Mouse (Mus musculus) adrenal gland, adult 2 months (tissue): Measurements from ENCODE around the gene Lrp2. TPM values are rescaled to one million over a fixed set of nuclear protein-coding genes. Genes with fewer than 3 reads are reported as not detected.
"Not testable (repeated sequence)": the region's sequence is repeated elsewhere in the genome, so short reads cannot be mapped to it uniquely, and the experiment has no call there.

Experiments used
- DNase-seq: peaks from one replicate; pipeline ENCODE4 v3.0.0; 2021
- polyA plus RNA-seq: library from polyadenylated mRNA; depleted of rRNA; stranded (reverse); fragments of >200 nt; gene quantifications from 2 replicates; pipeline ENCODE4 v1.2.3, GENCODE M21; 2012
- total RNA-seq, 2 experiments: library from RNA; stranded (reverse); gene quantifications; 2 replicates each; pipeline ENCODE4 v1.2.3; 2021

Lrp2 gene
- total and polyA plus RNA-seq, 3 experiments = 0.04 to 0.73 (median 0.52) TPM

GRCm38 (mm10) chr2:69582861-69583260, 3.0 kb downstream of the Lrp2 start:
- no peak for DNase-seq

- DNase-seq = not testable (repeated sequence)
Observed at GRCm38 (mm10) chr2:69582068-69582467, 3.8 kb downstream of the Lrp2 start.

DNA sequence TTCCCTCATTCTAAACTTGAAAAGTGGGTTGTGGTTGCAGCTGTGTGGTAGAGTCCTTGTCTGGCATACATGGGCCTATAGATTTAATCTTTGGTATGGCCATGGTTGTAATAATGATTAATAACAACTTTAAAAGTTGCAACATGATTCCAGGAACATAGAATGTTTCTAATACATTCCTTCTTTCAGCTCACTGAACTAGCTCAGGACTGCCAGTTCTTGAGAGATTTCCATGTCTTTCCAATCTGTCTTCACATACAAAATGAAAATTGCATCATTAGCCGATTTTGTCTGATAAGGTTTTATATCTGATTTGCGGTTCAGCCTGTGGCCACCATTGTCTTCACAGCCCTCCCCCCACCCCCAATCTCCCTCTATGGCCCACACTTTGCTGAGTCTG, 5.8 kb downstream of the Lrp2 start:
- DNase-seq = no peak

DNA sequence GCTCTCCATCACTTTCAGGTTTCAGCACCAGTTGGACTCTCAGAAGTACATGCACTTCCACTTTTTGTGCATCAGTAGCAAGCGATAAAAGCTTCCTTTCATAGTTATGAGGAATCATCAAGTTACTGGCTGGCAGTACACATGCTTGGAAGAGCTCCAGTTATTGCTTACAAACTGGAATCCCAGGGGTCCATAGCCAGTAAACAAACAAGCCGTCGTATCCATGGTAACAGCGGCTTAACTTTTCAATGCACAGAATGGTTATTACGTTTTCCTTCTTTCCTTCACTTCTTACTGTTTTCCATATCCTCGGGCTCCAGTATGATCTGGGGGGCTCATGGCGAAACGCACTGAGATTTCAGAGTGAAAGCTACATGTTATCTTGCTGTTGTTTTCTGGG, 7.7 kb downstream of the Lrp2 start:
- DNase-seq = no peak

- no peak for DNase-seq
Observed at GRCm38 (mm10) chr2:69576531-69576930, 9.3 kb downstream of the Lrp2 start.

DNA sequence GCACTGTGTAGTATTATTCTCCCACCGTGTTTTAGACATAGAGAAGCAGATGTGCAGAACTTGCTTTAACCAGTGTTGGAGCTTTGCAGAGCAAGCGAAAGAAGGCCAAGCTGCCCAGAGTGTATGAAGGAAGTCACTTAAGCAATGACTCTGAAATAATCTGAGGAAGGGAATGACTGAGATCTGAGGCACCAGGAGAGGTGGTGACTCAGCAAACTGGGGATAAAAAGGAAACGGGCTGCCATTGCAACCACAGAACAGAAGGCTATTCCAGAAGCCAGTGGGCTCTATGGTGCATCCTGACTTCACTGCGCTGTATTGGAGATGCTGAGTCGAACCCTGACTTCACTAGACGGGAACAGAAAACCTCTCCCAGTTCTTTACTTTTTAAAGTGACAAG, 10.9 kb downstream of the Lrp2 start:
- DNase-seq = no peak

DNA sequence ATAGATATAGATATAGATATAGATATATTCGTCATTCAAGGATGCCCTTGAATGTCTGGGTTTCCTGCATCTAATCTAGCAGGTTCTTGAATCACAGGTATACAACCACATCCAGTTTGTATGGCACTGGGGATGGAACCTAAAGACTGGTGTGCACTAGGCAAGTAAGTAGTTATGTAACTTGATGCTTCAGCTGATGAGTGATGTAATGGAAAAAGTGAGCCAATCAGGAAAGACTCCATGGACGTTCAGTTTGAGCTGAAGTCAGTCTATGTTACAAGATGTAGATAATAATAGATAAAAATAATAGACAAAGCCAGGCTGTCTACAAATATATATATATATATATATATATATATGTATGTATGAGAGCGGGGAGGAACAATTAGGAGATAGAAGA, 11.6 kb downstream of the Lrp2 start:
- DNase-seq = no peak

GRCm38 (mm10) chr2:69573733-69574054, 12.2 kb downstream of the Lrp2 start:
- DNase-seq = no peak

DNA sequence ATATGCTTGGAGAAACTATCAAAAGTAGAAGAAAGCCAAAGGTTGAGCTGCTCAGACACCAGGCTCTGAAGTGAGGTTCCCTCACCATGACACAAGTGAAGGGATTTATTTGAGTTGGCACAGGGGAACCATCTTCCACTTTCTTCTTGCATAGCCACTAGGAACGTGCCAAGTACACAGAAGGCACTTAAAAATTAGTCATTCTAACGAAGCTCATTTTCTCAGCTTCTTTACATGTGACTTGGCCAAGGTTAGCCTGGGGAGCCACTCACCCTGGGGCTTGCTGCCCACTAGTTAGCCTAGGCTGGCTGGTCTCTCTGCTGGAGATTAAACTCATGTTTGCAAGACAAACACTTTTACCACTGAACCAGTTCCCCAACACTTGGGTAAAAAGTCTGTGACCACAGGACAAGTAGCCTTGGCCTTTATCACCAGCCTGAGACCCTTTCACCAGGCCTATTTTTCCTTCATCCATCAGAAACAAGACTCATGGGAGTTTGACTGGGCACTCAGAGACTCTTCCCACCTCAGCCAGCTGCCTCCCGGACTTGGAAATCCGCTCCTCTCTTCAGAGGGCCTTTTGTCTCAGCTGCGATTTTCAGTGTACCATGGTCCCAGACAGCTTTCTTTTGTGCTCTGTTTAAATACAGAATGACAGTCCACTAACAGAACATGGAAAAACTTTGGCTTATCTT, 12.7 kb downstream of the Lrp2 start:
- no peak for DNase-seq

DNA sequence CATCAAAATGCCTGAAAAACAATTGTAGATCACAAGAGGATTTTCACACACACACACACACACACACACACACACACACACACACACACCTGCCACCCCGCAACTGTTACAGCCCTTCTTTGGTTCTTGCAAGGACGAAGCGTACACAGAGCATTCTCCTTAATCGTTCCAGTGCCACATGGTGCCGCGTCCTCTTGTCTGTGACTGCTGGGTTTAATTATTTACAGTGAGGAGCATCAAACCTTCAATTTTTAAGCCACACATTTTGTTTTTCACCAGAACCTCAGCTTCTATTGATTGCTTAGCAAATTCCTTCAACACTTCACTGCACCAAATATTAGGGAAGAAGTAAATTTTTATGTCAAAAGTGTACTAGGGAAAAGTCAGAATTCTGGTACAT, 15.3 kb downstream of the Lrp2 start:
- no peak for DNase-seq

DNA sequence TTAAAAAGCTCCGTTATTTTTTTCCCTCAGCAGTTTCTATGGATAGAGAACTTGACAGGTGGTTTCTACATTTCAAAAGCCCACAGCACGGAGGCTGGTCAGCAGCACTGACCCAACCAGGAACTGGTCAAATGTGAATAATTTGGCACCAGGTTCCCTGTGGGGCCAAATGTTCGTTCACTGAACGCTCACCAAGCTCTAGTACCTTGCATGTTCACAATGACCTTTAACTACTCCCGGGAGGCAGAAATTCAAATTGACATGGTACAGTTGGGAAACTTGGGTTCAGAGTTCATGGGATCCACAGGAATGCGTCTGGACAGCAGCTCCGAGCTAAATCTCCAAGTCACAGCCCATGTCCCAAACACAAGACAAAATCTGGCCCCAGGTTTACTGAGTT, 19.6 kb downstream of the Lrp2 start:
- no peak for DNase-seq

DNA sequence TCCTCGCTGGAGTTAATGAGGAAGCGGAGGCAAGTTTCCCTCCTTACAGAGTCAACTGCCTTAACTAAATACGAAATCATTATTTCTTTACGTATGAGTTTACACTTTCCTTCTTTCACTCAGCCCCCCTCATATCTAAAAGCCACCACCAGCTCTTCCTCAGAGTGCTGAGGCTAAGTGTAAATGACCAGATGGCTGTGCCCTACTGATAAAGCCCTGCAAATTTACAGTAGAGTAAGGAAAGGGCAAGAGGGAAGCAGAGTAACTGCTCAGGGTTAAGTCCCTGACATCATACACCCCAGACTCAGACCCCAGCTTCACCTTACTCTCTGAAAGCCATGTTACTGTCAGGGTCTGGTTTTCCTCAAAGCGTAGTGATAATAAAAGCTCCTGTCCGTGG, 22.4 kb downstream of the Lrp2 start:
- no peak for DNase-seq

GRCm38 (mm10) chr2:69562761-69563160, 23.1 kb downstream of the Lrp2 start:
- no peak for DNase-seq

- no peak for DNase-seq
Observed at GRCm38 (mm10) chr2:69560221-69560620, 25.6 kb downstream of the Lrp2 start.

DNA sequence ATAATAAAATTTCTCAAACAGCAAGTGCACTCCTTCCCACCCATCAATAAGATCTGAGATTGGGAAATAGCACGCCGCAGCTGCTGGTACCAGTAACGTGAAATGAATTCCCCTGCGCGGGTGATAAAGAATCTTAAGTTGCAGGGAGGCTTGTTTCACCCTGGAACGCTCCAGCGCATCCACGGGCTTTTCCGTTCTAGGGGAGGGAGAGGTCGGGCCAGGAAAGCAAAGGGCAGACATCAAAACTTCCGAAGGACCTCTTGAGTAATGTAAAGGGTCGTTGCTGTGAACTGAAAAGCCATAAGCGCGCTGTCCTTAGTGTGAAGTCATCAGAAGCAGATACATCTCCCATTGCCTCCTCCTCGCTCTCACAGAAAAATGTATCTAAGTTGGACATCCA, 26.5 kb downstream of the Lrp2 start:
- DNase-seq = no peak

DNA sequence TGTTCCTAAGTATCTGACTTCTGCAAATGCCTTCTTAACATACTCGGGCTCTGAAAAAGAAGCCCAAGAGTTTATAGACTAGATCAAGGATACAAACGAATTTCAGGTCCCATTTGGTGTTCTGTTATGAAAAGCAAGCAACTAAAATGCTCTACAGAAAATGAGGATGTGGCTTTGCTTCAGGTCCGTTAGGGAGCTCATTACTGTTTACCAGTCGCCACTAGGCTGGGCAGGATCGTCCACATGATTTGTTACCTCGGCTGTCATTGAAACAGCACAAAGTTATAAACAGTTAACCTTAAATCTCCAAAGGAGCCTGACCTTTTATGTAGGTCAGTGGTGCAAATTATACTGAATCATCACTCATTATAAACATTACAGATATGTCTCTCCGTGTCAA, 29.2 kb downstream of the Lrp2 start:
- no peak for DNase-seq

DNA sequence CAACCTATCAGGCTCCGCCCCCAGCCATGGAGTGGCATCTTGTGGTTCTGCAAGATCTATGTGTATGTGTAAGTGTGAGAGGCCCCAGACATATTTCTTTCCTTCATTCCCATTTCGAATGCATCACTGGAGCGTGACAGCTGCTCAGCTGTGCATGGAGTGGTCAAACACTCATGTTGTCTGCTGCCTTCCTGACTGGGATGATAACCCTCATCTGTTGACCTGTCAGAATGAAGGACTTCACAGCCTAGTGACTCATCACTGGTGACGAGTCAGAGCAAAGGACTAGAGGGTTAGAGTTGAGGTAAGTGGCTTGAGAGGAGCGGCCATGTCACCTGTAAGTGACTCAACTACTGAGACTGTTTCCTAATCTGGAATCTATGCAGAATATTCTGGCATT, 34.2 kb downstream of the Lrp2 start:
- peak; percentile 53 for DNase-seq

GRCm38 (mm10) chr2:69546823-69547222, 39.0 kb downstream of the Lrp2 start:
- no peak for DNase-seq

- no peak for DNase-seq
Observed at GRCm38 (mm10) chr2:69536018-69536417, 49.8 kb downstream of the Lrp2 start.

DNA sequence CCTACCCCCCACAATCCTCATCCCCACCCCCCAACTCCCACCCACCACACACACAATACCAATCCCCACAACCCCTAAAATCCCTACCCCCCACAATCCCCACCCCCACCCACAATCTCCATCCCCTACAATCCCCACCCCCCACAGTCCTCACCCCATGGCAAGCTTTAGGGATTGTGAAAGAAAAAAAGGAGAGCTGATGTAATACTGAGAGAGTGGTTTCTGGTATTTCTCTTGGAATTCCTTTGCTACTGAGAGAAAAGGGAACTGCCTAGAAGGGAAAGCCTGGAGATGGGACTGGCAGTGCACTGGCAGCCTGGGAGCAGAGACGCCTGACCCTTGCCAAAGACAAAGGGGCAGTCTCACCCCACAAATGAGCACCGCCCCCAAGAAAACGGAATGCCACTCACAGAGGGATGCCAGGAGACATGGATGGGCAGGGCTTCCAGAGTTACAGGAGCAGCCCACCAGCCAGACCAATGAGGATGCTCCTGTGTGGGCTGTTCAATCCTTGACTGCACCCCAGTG, 54.3 kb downstream of the Lrp2 start:
- no peak for DNase-seq

GRCm38 (mm10) chr2:69530691-69531527, 55.0 kb downstream of the Lrp2 start:
- DNase-seq = no peak

- DNase-seq = no peak
Observed at GRCm38 (mm10) chr2:69530126-69530525, 55.7 kb downstream of the Lrp2 start.

- DNase-seq = no peak
Observed at GRCm38 (mm10) chr2:69520273-69520672, 65.6 kb downstream of the Lrp2 start.

DNA sequence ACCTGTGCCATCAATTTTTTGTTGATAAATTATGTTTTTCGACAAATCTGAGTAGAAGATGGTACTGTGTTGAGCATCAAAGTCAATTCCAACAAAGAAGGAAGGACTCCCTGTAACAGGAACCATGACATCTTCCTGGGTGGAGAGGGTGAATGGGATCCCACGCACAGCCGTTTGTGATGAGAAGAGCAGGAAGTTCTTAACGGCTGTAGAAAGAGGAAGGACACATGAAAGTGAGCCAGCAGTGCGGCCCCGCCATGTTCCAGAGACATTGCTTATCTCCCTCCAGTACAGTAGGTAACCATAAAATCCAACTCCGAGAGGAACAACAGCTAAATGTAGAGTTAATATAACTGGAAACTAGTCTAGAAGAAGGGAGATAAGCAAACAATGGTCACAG, 67.6 kb downstream of the Lrp2 start:
- no peak for DNase-seq
